Mouse (Mus musculus) lung, postnatal 0 days (tissue): ENCODE data around the gene Sec22a.

ENCODE experiments used
- CTCF ChIP-seq: IDR thresholded peaks from 2 replicates; pipeline ENCODE4 v1.5.1; 2016; ENCODE audit warnings: antibody characterized with exemption, mild to moderate bottlenecking
- EP300 ChIP-seq: IDR thresholded peaks from 2 replicates; pipeline ENCODE4 v1.6.1; 2016; ENCODE audit warnings: antibody characterized with exemption, mild to moderate bottlenecking, control low read depth

- TF ChIP-seq CTCF: no peak
- no peak for TF ChIP-seq EP300
Observed at GRCm38 (mm10) chr16:35405348-35406080, 41.8 kb upstream of the Sec22a start.
